Mouse (Mus musculus) liver, adult 2 months (tissue): Measurements from ENCODE around the gene Slx4.
"Not testable (repeated sequence)": the region's sequence is repeated elsewhere in the genome, so short reads cannot be mapped to it uniquely, and the experiment has no call there.

Experiments used
- CTCF ChIP-seq: fragments of 200-500 bp; IDR thresholded peaks from 2 replicates; pipeline ENCODE4 v1.5.1; 2011; ENCODE audit warnings: low read depth, low read length, control low read depth
- POLR2A ChIP-seq: fragments of 200-500 bp; IDR thresholded peaks from 2 replicates; pipeline ENCODE4 v1.6.1; 2011; ENCODE audit warnings: low read length, control low read depth; ENCODE audit not compliant: insufficient read depth; ENCODE audit errors: extremely low read depth

DNA sequence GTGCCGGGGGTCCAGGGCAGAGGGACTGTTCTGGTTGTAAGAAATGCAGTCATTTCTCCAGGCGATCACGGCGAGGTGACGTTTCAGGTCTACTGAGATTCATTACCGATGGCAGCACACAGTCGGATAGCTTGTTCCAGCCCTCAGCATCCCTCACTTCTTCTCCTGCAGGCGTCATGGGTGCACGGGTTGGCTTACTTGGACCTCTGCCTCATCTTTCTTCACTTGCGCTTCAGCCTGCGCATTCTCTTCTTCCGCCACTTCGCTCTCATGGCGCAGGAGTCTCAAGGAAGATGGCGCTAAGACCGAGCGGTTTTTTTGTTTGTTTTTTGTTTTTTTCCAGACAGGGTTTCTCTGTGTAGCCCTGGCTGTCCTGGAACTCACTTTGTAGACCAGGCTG is 13.2 kb upstream of the Slx4 start:
- not testable (repeated sequence) for TF ChIP-seq POLR2A, CTCF
